Mouse (Mus musculus) liver, embryonic 14.5 days (tissue): Measurements from ENCODE around the gene Rassf5.

Experiments used
- CTCF ChIP-seq: IDR thresholded peaks from 2 replicates; pipeline ENCODE4 v1.5.1; 2016; ENCODE audit warnings: antibody characterized with exemption, low read depth, control low read depth
- EP300 ChIP-seq: IDR thresholded peaks from 2 replicates; pipeline ENCODE4 v1.6.1; 2016; ENCODE audit warnings: antibody characterized with exemption, low read depth

DNA sequence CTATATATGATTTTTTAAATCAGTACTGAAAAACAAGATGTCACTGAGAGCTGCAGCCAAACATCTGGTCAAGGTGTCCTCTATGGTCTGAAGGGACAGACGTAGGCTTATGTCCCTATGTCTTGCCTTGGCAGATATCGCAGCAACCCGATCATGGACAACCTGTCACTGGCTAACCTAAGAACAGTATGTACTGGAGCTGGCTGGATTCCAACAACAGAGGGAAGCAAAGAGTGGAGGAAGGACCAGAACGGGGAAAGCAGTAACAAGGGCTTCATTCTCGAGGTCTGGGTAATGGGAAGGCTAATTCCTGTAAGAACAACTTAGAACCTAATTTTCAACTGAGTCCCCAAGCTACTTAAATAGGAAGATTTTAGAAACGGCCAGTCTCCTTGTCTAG, 43.9 kb upstream of the Rassf5 start:
- TF ChIP-seq CTCF (no peak), EP300 (no peak)
